Mouse (Mus musculus) thymus, adult 2 months (tissue): ENCODE data around the gene Fkbp1b.
"Not testable (repeated sequence)": the region's sequence is repeated elsewhere in the genome, so short reads cannot be mapped to it uniquely, and the experiment has no call there.

ENCODE experiments used
- CTCF ChIP-seq: fragments of 200-500 bp; IDR thresholded peaks from 2 replicates; pipeline ENCODE4 v1.5.1; 2012; ENCODE audit warnings: mild to moderate bottlenecking, control low read depth, low read length, moderate library complexity, borderline replicate concordance; ENCODE audit not compliant: control insufficient read depth, poor library complexity, insufficient read depth; ENCODE audit errors: extremely low read depth
- POLR2A ChIP-seq: fragments of 200-500 bp; IDR thresholded peaks from 2 replicates; pipeline ENCODE4 v1.6.1; 2012; ENCODE audit warnings: mild to moderate bottlenecking, low read length, control low read depth, moderate library complexity; ENCODE audit not compliant: control insufficient read depth, poor library complexity, insufficient read depth; ENCODE audit errors: extremely low read depth

DNA sequence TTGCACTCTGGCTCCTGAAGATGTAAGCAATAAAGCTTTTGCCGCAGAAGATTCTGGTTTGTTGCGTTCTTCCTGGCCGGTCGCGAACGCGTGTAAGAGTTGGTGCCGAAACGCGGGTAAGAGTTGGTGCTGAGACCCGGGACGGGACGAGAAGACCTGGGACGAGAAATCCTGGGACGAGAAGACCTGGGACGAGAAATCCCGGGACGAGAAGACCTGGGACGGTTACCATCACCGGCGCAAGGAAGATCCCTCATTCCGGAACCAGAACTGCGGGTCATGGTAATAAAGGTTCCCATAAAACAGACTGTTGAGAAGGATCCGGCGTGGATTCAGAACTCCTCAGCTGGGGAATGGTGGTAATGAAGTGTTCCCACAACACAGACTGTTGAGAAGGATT lies 53.3 kb downstream of the Fkbp1b start:
- not testable (repeated sequence) for TF ChIP-seq CTCF, POLR2A
